Mouse (Mus musculus) intestine, embryonic 15.5 days (tissue): ENCODE measurements around the gene Prpf6. TPM values are rescaled to one million over a fixed set of nuclear protein-coding genes. Genes with fewer than 3 reads are reported as not detected.

Experiments used
- ATAC-seq: fragments of 200-750 bp; cut with Nextera tagmentation; 2 replicates; pipeline ENCODE4 v1.8.0; 2017; ENCODE audit warnings: moderate TSS enrichment, moderate library complexity
- H3K27ac ChIP-seq: fragments of 300-500 bp; sonication (generic); 2 replicates; pipeline ENCODE4 v1.5.1; 2015; ENCODE audit warnings: mild to moderate bottlenecking, inconsistent platforms
- H3K27me3 ChIP-seq: fragments of 300-500 bp; sonication (generic); replicated peaks from 2 replicates; pipeline ENCODE4 v1.6.1; 2015; ENCODE audit warnings: inconsistent platforms
- H3K36me3 ChIP-seq: fragments of 300-500 bp; sonication (generic); 2 replicates; pipeline ENCODE4 v1.6.1; 2015; ENCODE audit warnings: inconsistent platforms
- H3K4me1 ChIP-seq: fragments of 300-500 bp; sonication (generic); replicated peaks from 2 replicates; pipeline ENCODE4 v1.6.1; 2015; ENCODE audit warnings: inconsistent platforms
- H3K4me2 ChIP-seq: fragments of 300-500 bp; sonication (generic); replicated peaks from 2 replicates; pipeline ENCODE4 v1.6.1; 2015; ENCODE audit warnings: mild to moderate bottlenecking, inconsistent platforms
- H3K4me3 ChIP-seq: fragments of 300-500 bp; sonication (generic); replicated peaks from 2 replicates; pipeline ENCODE4 v1.5.1; 2015; ENCODE audit warnings: inconsistent platforms
- H3K9ac ChIP-seq: fragments of 300-500 bp; sonication (generic); 2 replicates; pipeline ENCODE4 v1.6.1; 2015; ENCODE audit warnings: inconsistent platforms
- H3K9me3 ChIP-seq: fragments of 300-500 bp; sonication (generic); 2 replicates; pipeline ENCODE4 v1.6.1; 2016; ENCODE audit warnings: inconsistent platforms
- WGBS: fragments of 180-500 bp; shearing (Covaris S2); methylation state at CpG from one replicate; pipeline ENCODE4 v1.1.7; 2015; 5-methylcytosine and 5-hydroxymethylcytosine counted together
- polyA plus RNA-seq: library from polyadenylated mRNA; unstranded; fragments of >200 nt; fragmentation: Nextera tagmentation; extraction: Ambion mirVana; gene quantifications from 2 replicates; pipeline ENCODE4 v1.2.1, GENCODE M21; 2015

Prpf6 gene
- polyA plus RNA-seq, 1 experiment from 2014 or later = 50.5 TPM

- Histone ChIP-seq H3K9ac (no peak overlapping the region), H3K27me3 (no peaks in the 10 kb centered on the region), H3K4me3 (no peak overlapping the region), H3K4me1 (peaks cover 4% of the 10 kb centered on the region), H3K36me3 (peaks cover 43% of the 10 kb centered on the region), H3K9me3 (no peaks in the 10 kb centered on the region), H3K27ac (no peak overlapping the region), H3K4me2 (no peak overlapping the region)
- peak; percentile 91 for ATAC-seq
- 63% methylated on average over 1 of the region's 1 CpGs for WGBS
These were observed 61.9 kb downstream of the Prpf6 start for GRCm38 (mm10) chr2:181653523-181653922.

GRCm38 (mm10) chr2:181656734-181657133 is 65.1 kb downstream of the Prpf6 start, which contains the start of gene Gm29797:
Gene Gm29797, plus strand, starts transcription at chr2:181657034.
- no peak for ATAC-seq
- Histone ChIP-seq H3K27me3 (no peaks in the 10 kb centered on the region; the same call in 1 of the 2 replicates), H3K4me1 (peaks cover 4% of the 10 kb centered on the region), H3K27ac (no peak within 1 kb of the TSS), H3K36me3 (peaks cover 28% of the 10 kb centered on the region), H3K9ac (no peak within 1 kb of the TSS), H3K4me2 (no peak within 1 kb of the TSS), H3K4me3 (no peak within 1 kb of the TSS), H3K9me3 (no peaks in the 10 kb centered on the region)
- 74% methylated on average over 3 of the region's 3 CpGs for WGBS

- Histone ChIP-seq H3K27ac (no peak overlapping the region), H3K9me3 (no peaks in the 10 kb centered on the region), H3K4me2 (no peak overlapping the region), H3K4me1 (peaks cover 4% of the 10 kb centered on the region), H3K27me3 (no peaks in the 10 kb centered on the region; the same call in 1 of the 2 replicates), H3K4me3 (no peak overlapping the region), H3K9ac (no peak overlapping the region), H3K36me3 (peaks cover 23% of the 10 kb centered on the region)
- no peak for ATAC-seq
- 74% methylated on average over 2 of the region's 2 CpGs for WGBS
These were observed 65.8 kb downstream of the Prpf6 start for GRCm38 (mm10) chr2:181657441-181657840.

- H3K27ac ChIP-seq = no peak overlapping the region
- no peak overlapping the region for H3K4me2 ChIP-seq
- H3K27me3 ChIP-seq = no peaks in the 10 kb centered on the region; the same call in 1 of the 2 replicates
- peaks cover 17% of the 10 kb centered on the region for H3K36me3 ChIP-seq
- no peak overlapping the region for H3K4me3 ChIP-seq
- peaks cover 4% of the 10 kb centered on the region for H3K4me1 ChIP-seq
- WGBS = 85% methylated on average over 7 of the region's 7 CpGs
- H3K9ac ChIP-seq = no peak overlapping the region
- H3K9me3 ChIP-seq = no peaks in the 10 kb centered on the region
- no peak for ATAC-seq
These were observed 66.9 kb downstream of the Prpf6 start for GRCm38 (mm10) chr2:181658528-181658927.

- no peak overlapping the region for H3K27ac ChIP-seq
- no peak overlapping the region for H3K4me3 ChIP-seq
- no peak overlapping the region for H3K9ac ChIP-seq
- 50% methylated on average over 17 of the region's 17 CpGs for WGBS
- no peaks in the 10 kb centered on the region for H3K9me3 ChIP-seq
- no peaks in the 10 kb centered on the region; the same call in 1 of the 2 replicates for H3K4me1 ChIP-seq
- no peak overlapping the region; the same call in 1 of the 2 replicates for H3K4me2 ChIP-seq
- H3K27me3 ChIP-seq = no peaks in the 10 kb centered on the region; the same call in 1 of the 2 replicates
- ATAC-seq = peak; percentile 71
- H3K36me3 ChIP-seq = peaks cover 17% of the 10 kb centered on the region
These were observed 67.4 kb downstream of the Prpf6 start for GRCm38 (mm10) chr2:181658930-181659555.

DNA sequence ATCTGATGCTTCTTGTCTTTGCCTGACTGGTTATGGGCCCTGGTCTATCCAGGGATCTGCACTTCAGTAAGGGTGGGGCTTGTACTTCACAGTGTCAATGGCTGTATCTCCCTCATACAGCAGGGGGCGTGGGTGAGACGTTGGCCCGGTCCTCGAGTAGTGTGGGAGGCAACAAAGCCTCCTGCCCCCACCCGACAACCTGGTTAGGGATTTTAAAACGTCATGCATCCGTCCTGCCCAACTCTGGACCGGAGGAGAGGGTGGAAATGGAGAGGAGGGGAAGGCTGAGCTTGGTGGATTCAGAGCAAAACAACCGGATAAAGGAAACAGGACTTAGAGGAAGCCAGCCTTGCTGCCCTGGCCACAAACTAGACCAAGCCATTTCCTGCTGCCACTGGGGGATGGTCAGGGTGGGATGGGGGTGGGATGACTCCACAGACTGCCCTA is 68.0 kb downstream of the Prpf6 start:
- H3K9ac ChIP-seq = no peak overlapping the region
- ATAC-seq = peak; percentile 78

GRCm38 (mm10) chr2:181662620-181663297 is 71.1 kb downstream of the Prpf6 start:
- no peak for ATAC-seq
- WGBS = 85% methylated on average over 3 of the region's 3 CpGs
- Histone ChIP-seq H3K36me3 (no peaks in the 10 kb centered on the region), H3K27me3 (peaks cover 6% of the 10 kb centered on the region), H3K9ac (no peak overlapping the region), H3K9me3 (no peaks in the 10 kb centered on the region), H3K27ac (peak overlapping the region; percentile 9; the same call in 1 of the 2 replicates), H3K4me1 (no peaks in the 10 kb centered on the region; the same call in 1 of the 2 replicates), H3K4me3 (no peak overlapping the region), H3K4me2 (no peak overlapping the region)

More for the DNA sequence above, 68.0 kb downstream of the Prpf6 start:
- 13% methylated on average over 9 of the region's 9 CpGs for WGBS
- H3K4me3 ChIP-seq = no peak overlapping the region
- H3K4me1 ChIP-seq = no peaks in the 10 kb centered on the region; the same call in 1 of the 2 replicates
- no peaks in the 10 kb centered on the region; the same call in 1 of the 2 replicates for H3K27me3 ChIP-seq
- H3K4me2 ChIP-seq = no peak overlapping the region
- H3K9me3 ChIP-seq = no peaks in the 10 kb centered on the region
- peaks cover 16% of the 10 kb centered on the region for H3K36me3 ChIP-seq
- no peak overlapping the region for H3K27ac ChIP-seq

DNA sequence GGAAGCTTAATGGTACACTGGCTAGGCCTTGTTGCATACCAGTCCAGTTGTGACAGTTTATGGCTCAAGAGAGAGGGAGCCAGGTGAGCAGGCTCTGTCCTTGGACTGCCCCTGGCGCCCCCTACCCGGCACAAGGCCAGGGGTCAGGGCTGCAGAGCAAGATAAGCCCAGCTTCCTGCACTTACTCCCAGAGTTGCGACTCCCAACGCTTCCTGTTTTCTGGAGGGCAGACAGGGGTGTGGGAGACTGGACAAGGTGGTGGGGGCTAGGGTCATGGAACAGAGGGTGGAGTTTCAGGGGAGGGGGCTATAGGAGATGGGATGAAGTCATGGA is 71.6 kb downstream of the Prpf6 start:
- Histone ChIP-seq H3K9ac (no peak overlapping the region), H3K36me3 (no peaks in the 10 kb centered on the region), H3K4me3 (no peak overlapping the region), H3K9me3 (no peaks in the 10 kb centered on the region), H3K27ac (peak overlapping the region; percentile 4; the same call in 1 of the 2 replicates), H3K4me2 (no peak overlapping the region), H3K27me3 (peaks cover 11% of the 10 kb centered on the region), H3K4me1 (no peaks in the 10 kb centered on the region; the same call in 1 of the 2 replicates)
- ATAC-seq = no peak
- WGBS = 16% methylated on average over 4 of the region's 4 CpGs

DNA sequence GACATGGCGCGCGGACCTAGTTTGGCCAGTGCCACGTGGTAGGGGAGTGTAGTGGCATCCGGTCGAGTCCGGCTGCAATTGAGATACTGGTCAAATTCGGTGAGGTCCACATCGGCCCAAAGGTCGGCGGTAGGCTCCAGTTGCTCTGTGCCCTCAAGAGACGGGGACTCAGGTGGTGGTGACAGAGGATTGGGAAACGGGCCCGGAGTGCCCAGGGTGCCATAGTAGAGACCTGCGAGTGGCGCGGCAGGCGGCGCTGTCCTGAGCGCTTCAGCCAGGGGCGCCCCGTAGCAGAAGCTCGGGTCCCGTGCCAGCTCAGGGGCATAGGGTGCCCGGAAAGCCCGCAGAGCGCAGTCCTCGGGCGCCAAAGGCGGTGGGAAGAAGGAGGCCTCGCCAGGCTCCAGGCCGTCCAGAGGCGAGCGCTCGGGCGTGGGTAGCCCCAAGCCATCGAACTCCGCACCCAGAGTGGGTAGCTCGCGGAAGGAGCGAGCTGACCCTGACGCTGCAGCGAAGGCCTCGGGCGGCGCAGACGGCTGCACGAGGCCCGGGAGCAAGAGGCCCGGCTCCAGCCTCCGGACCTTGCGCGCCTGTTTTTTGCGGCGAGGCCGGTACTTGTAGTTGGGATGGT is 78.7 kb downstream of the Prpf6 start:
- WGBS = 5% methylated on average over 56 of the region's 56 CpGs
- Histone ChIP-seq H3K36me3 (no peaks in the 10 kb centered on the region), H3K9me3 (no peaks in the 10 kb centered on the region), H3K4me2 (peak overlapping the region; percentile 75), H3K27me3 (peaks cover 74% of the 10 kb centered on the region), H3K4me3 (peak overlapping the region; percentile 43), H3K4me1 (peaks cover 15% of the 10 kb centered on the region), H3K9ac (peak overlapping the region; percentile 32), H3K27ac (no peak overlapping the region)
- ATAC-seq = no peak

- Histone ChIP-seq H3K4me2 (peak overlapping the region; percentile 75), H3K9me3 (no peaks in the 10 kb centered on the region), H3K27ac (no peak overlapping the region), H3K9ac (peak overlapping the region; percentile 32), H3K4me1 (peaks cover 19% of the 10 kb centered on the region), H3K4me3 (peak overlapping the region; percentile 43), H3K36me3 (no peaks in the 10 kb centered on the region), H3K27me3 (peaks cover 74% of the 10 kb centered on the region)
- under 1% methylated on average over 41 of the region's 41 CpGs for WGBS
- ATAC-seq = no peak
These were observed 79.2 kb downstream of the Prpf6 start for GRCm38 (mm10) chr2:181670913-181671311.

DNA sequence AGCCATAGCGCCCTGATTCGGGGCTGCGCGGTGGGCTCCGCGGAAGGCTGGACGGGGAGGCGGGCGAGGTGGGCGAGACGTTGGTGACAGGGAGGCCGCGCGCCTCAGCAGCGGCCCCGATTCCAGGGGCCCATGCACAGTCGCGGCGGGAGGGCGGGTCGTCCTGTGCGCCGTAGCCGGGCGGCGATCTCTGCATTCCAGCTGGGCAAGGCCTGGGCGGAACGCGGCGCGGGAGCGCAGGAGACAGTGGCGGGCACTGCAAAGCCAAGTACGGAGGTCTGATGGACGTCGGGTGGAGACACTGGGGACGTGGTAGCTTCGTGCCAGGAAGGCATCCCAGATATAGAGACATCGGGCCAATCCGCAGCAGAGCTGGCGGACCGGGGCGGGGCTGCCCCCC is 79.7 kb downstream of the Prpf6 start, which contains the start of gene Sox18:
Gene Sox18 (minus strand): TSS at position 315 of the 400 bp plus-strand sequence.
- Histone ChIP-seq H3K9ac (peak within 1 kb of the TSS; percentile 32), H3K4me1 (peaks cover 19% of the 10 kb centered on the region), H3K27ac (no peak within 1 kb of the TSS), H3K9me3 (no peaks in the 10 kb centered on the region), H3K27me3 (peaks cover 74% of the 10 kb centered on the region), H3K4me2 (peak within 1 kb of the TSS; percentile 75), H3K36me3 (no peaks in the 10 kb centered on the region), H3K4me3 (peak within 1 kb of the TSS; percentile 43)
- peak; percentile 16; the same call in 1 of the 2 replicates for ATAC-seq
- WGBS = under 1% methylated on average over 38 of the region's 43 CpGs

GRCm38 (mm10) chr2:181671984-181672383 is 80.3 kb downstream of the Prpf6 start:
- 32% methylated on average over 7 of the region's 7 CpGs for WGBS
- Histone ChIP-seq H3K9me3 (no peaks in the 10 kb centered on the region), H3K27ac (no peak overlapping the region), H3K4me2 (peak overlapping the region; percentile 75; the same call in 1 of the 2 replicates), H3K27me3 (peaks cover 72% of the 10 kb centered on the region), H3K9ac (no peak overlapping the region), H3K36me3 (no peaks in the 10 kb centered on the region), H3K4me3 (peak overlapping the region; percentile 43; the same call in 1 of the 2 replicates), H3K4me1 (peaks cover 19% of the 10 kb centered on the region)
- no peak for ATAC-seq
